Mouse (Mus musculus): ENCODE results near the gene Ttc21a. TPM values are rescaled to one million over a fixed set of nuclear protein-coding genes. Genes with fewer than 3 reads are reported as not detected.

Gene Ttc21a
- 6.3 TPM for polyA plus RNA-seq (2014; fragmentation: Illumina TruSeq; extraction: RNeasy Lipid Tissue Mini Kit (QIAGEN cat#74804); ENCODE audit: low read depth, low replicate concordance)

GRCm38 (mm10) chr9:119937005-119937773, at the start of gene Ttc21a, which contains the start of gene Gorasp1:
Gene Ttc21a (plus strand): TSS chr9:119937606.
Gene Gorasp1 (minus strand): TSS chr9:119937565.

GRCm38 (mm10) chr9:119894339-119895009, 42.9 kb upstream of the Ttc21a start, which contains the start of gene Wdr48:
Gene Wdr48 (plus strand): TSS chr9:119894878.

GRCm38 (mm10) chr9:119984536-119985011, 47.2 kb downstream of the Ttc21a start, which contains the start of gene Csrnp1:
Gene Csrnp1 (minus strand): TSS chr9:119984658.

Other genes with a start within 250 kb of the Ttc21a start
- gene Scn10a, start 218.3 kb upstream of the Ttc21a start, polyA plus RNA-seq (2014; fragmentation: Illumina TruSeq; extraction: RNeasy Lipid Tissue Mini Kit (QIAGEN cat#74804); ENCODE audit: low read depth, low replicate concordance), result not detected
- gene Scn11a, start 112.2 kb upstream of the Ttc21a start, polyA plus RNA-seq (2014; fragmentation: Illumina TruSeq; extraction: RNeasy Lipid Tissue Mini Kit (QIAGEN cat#74804); ENCODE audit: low read depth, low replicate concordance), result not detected
- 36.3 TPM for gene Wdr48, start 42.7 kb upstream of the Ttc21a start, polyA plus RNA-seq (2014; fragmentation: Illumina TruSeq; extraction: RNeasy Lipid Tissue Mini Kit (QIAGEN cat#74804); ENCODE audit: low read depth, low replicate concordance)
- gene Gorasp1, start within 50 bp of the Ttc21a start, polyA plus RNA-seq (2014; fragmentation: Illumina TruSeq; extraction: RNeasy Lipid Tissue Mini Kit (QIAGEN cat#74804); ENCODE audit: low read depth, low replicate concordance), result 33.6 TPM
- 8.6 TPM for gene Csrnp1, start 47.1 kb downstream of the Ttc21a start, polyA plus RNA-seq (2014; fragmentation: Illumina TruSeq; extraction: RNeasy Lipid Tissue Mini Kit (QIAGEN cat#74804); ENCODE audit: low read depth, low replicate concordance)
- gene Xirp1, start 86.0 kb downstream of the Ttc21a start, polyA plus RNA-seq (2014; fragmentation: Illumina TruSeq; extraction: RNeasy Lipid Tissue Mini Kit (QIAGEN cat#74804); ENCODE audit: low read depth, low replicate concordance), result 0.25 TPM
- gene Cx3cr1, start 132.3 kb downstream of the Ttc21a start, polyA plus RNA-seq (2014; fragmentation: Illumina TruSeq; extraction: RNeasy Lipid Tissue Mini Kit (QIAGEN cat#74804); ENCODE audit: low read depth, low replicate concordance), result 6.9 TPM
- gene Ccr8, start 154.5 kb downstream of the Ttc21a start, polyA plus RNA-seq (2014; fragmentation: Illumina TruSeq; extraction: RNeasy Lipid Tissue Mini Kit (QIAGEN cat#74804); ENCODE audit: low read depth, low replicate concordance), result not detected
- gene Slc25a38, start 172.8 kb downstream of the Ttc21a start, polyA plus RNA-seq (2014; fragmentation: Illumina TruSeq; extraction: RNeasy Lipid Tissue Mini Kit (QIAGEN cat#74804); ENCODE audit: low read depth, low replicate concordance), result 23.7 TPM
- 1,283 TPM for gene Rpsa, start 190.1 kb downstream of the Ttc21a start, polyA plus RNA-seq (2014; fragmentation: Illumina TruSeq; extraction: RNeasy Lipid Tissue Mini Kit (QIAGEN cat#74804); ENCODE audit: low read depth, low replicate concordance)
- 0.17 TPM for gene Mobp, start 212.1 kb downstream of the Ttc21a start, polyA plus RNA-seq (2014; fragmentation: Illumina TruSeq; extraction: RNeasy Lipid Tissue Mini Kit (QIAGEN cat#74804); ENCODE audit: low read depth, low replicate concordance)

All from adipose tissue, adult 10 weeks (tissue).